Mouse (Mus musculus) neural tube, embryonic 12.5 days (tissue): ENCODE results near the gene Slc7a6. TPM values are rescaled to one million over a fixed set of nuclear protein-coding genes. Genes with fewer than 3 reads are reported as not detected.

Source experiments
- ATAC-seq: fragments of 200-750 bp; cut with Nextera tagmentation; 2 replicates; pipeline ENCODE4 v1.8.0; 2017; ENCODE audit warnings: low read depth, mild to moderate bottlenecking, moderate TSS enrichment, moderate library complexity; ENCODE audit not compliant: low FRiP score
- H3K27ac ChIP-seq: fragments of 300-500 bp; sonication (generic); 2 replicates; pipeline ENCODE4 v1.5.1; 2016
- H3K27me3 ChIP-seq: fragments of 300-500 bp; sonication (generic); replicated peaks from 2 replicates; pipeline ENCODE4 v1.6.1; 2016; ENCODE audit warnings: mild to moderate bottlenecking
- H3K36me3 ChIP-seq: fragments of 300-500 bp; sonication (generic); 2 replicates; pipeline ENCODE4 v1.6.1; 2016; ENCODE audit warnings: mild to moderate bottlenecking
- H3K4me1 ChIP-seq: fragments of 300-500 bp; sonication (generic); 2 replicates; pipeline ENCODE4 v1.6.1; 2016
- H3K4me2 ChIP-seq: fragments of 300-500 bp; sonication (generic); replicated peaks from 2 replicates; pipeline ENCODE4 v1.6.1; 2016; ENCODE audit warnings: mild to moderate bottlenecking
- H3K4me3 ChIP-seq: fragments of 300-500 bp; sonication (generic); 2 replicates; pipeline ENCODE4 v1.5.1; 2016
- H3K9ac ChIP-seq: fragments of 300-500 bp; sonication (generic); 2 replicates; pipeline ENCODE4 v1.6.1; 2016; ENCODE audit warnings: mild to moderate bottlenecking
- H3K9me3 ChIP-seq: fragments of 300-500 bp; sonication (generic); 2 replicates; pipeline ENCODE4 v1.6.1; 2016; ENCODE audit warnings: mild to moderate bottlenecking
- whole genome bisulfite sequencing: fragments of 180-500 bp; shearing (Covaris S2); methylation state at CpG from one replicate; pipeline ENCODE4 v1.1.7; 2016; 5-methylcytosine and 5-hydroxymethylcytosine counted together
- polyA plus RNA-seq: library from polyadenylated mRNA; unstranded; fragments of >200 nt; fragmentation: Nextera tagmentation; extraction: Ambion mirVana; gene quantifications from 2 replicates; pipeline ENCODE4 v1.2.1, GENCODE M21; 2016

The Slc7a6 gene
- polyA plus RNA-seq, 1 experiment from 2014 or later, result 73.9 TPM

GRCm38 (mm10) chr8:106169017-106169933 lies 618 bp downstream of the Slc7a6 start:
- Histone ChIP-seq H3K4me1 (peaks cover 10% of the 10 kb centered on the region), H3K36me3 (peaks cover 2% of the 10 kb centered on the region), H3K9me3 (no peaks in the 10 kb centered on the region), H3K4me2 (peak overlapping the region; percentile 88), H3K27me3 (no peaks in the 10 kb centered on the region), H3K27ac (peak overlapping the region; percentile 80), H3K4me3 (peak overlapping the region; percentile 78), H3K9ac (peak overlapping the region; percentile 87)
- WGBS, result 2% methylated on average over 54 of the region's 54 CpGs
- ATAC-seq, result peak; percentile 75

- H3K9ac ChIP-seq, result peak overlapping the region; percentile 87
- H3K4me1 ChIP-seq, result peaks cover 10% of the 10 kb centered on the region
- H3K27ac ChIP-seq, result no peak overlapping the region
- H3K4me3 ChIP-seq, result peak overlapping the region; percentile 78
- no peak for ATAC-seq
- no peaks in the 10 kb centered on the region for H3K36me3 ChIP-seq
- 40% methylated on average over 6 of the region's 6 CpGs for WGBS
- no peaks in the 10 kb centered on the region for H3K9me3 ChIP-seq
- no peaks in the 10 kb centered on the region for H3K27me3 ChIP-seq
- peak overlapping the region; percentile 88 for H3K4me2 ChIP-seq
These were observed 1.4 kb downstream of the Slc7a6 start for GRCm38 (mm10) chr8:106169934-106170480.

GRCm38 (mm10) chr8:106173566-106173965 lies 4.9 kb downstream of the Slc7a6 start:
- peaks cover 16% of the 10 kb centered on the region for H3K4me1 ChIP-seq
- no peaks in the 10 kb centered on the region for H3K36me3 ChIP-seq
- 92% methylated on average over 3 of the region's 3 CpGs for WGBS
- no peak overlapping the region for H3K4me3 ChIP-seq
- H3K4me2 ChIP-seq, result no peak overlapping the region
- no peaks in the 10 kb centered on the region for H3K9me3 ChIP-seq
- H3K9ac ChIP-seq, result no peak overlapping the region
- no peaks in the 10 kb centered on the region for H3K27me3 ChIP-seq
- no peak for ATAC-seq
- H3K27ac ChIP-seq, result no peak overlapping the region

- peaks cover 12% of the 10 kb centered on the region for H3K36me3 ChIP-seq
- no peak overlapping the region for H3K4me2 ChIP-seq
- H3K9me3 ChIP-seq, result no peaks in the 10 kb centered on the region
- no peak overlapping the region for H3K4me3 ChIP-seq
- no peak overlapping the region for H3K9ac ChIP-seq
- peaks cover 6% of the 10 kb centered on the region; the same call in 1 of the 2 replicates for H3K4me1 ChIP-seq
- H3K27me3 ChIP-seq, result no peaks in the 10 kb centered on the region
- 18% methylated on average over 1 of the region's 1 CpGs for WGBS
- no peak overlapping the region for H3K27ac ChIP-seq
- no peak for ATAC-seq
These were observed 8.2 kb downstream of the Slc7a6 start for GRCm38 (mm10) chr8:106176891-106177290.

- 82% methylated on average over 1 of the region's 1 CpGs for WGBS
- Histone ChIP-seq H3K9me3 (no peaks in the 10 kb centered on the region), H3K4me3 (no peak overlapping the region), H3K36me3 (peaks cover 12% of the 10 kb centered on the region), H3K9ac (no peak overlapping the region), H3K4me2 (no peak overlapping the region), H3K27ac (no peak overlapping the region), H3K4me1 (peaks cover 6% of the 10 kb centered on the region; the same call in 1 of the 2 replicates), H3K27me3 (no peaks in the 10 kb centered on the region)
- ATAC-seq, result no peak
These were observed 8.9 kb downstream of the Slc7a6 start for GRCm38 (mm10) chr8:106177594-106177993.

GRCm38 (mm10) chr8:106178428-106178827 lies 9.8 kb downstream of the Slc7a6 start:
- ATAC-seq, result no peak
- 91% methylated on average over 2 of the region's 2 CpGs for WGBS
- Histone ChIP-seq H3K27me3 (no peaks in the 10 kb centered on the region), H3K9ac (no peak overlapping the region), H3K4me1 (peaks cover 6% of the 10 kb centered on the region; the same call in 1 of the 2 replicates), H3K27ac (no peak overlapping the region), H3K4me2 (no peak overlapping the region), H3K4me3 (no peak overlapping the region), H3K36me3 (peaks cover 12% of the 10 kb centered on the region), H3K9me3 (no peaks in the 10 kb centered on the region)

- H3K27me3 ChIP-seq, result no peaks in the 10 kb centered on the region
- H3K9ac ChIP-seq, result no peak overlapping the region
- 90% methylated on average over 8 of the region's 8 CpGs for whole genome bisulfite sequencing
- H3K4me1 ChIP-seq, result no peaks in the 10 kb centered on the region
- no peak for ATAC-seq
- H3K27ac ChIP-seq, result no peak overlapping the region
- no peaks in the 10 kb centered on the region for H3K9me3 ChIP-seq
- H3K4me3 ChIP-seq, result no peak overlapping the region
- peaks cover 34% of the 10 kb centered on the region for H3K36me3 ChIP-seq
- H3K4me2 ChIP-seq, result no peak overlapping the region
These were observed 17.1 kb downstream of the Slc7a6 start for GRCm38 (mm10) chr8:106185628-106186270.

GRCm38 (mm10) chr8:106186394-106186793 lies 17.7 kb downstream of the Slc7a6 start:
- H3K9me3 ChIP-seq, result no peaks in the 10 kb centered on the region
- H3K4me2 ChIP-seq, result no peak overlapping the region
- H3K4me1 ChIP-seq, result no peaks in the 10 kb centered on the region
- H3K27me3 ChIP-seq, result no peaks in the 10 kb centered on the region
- WGBS, result 93% methylated on average over 3 of the region's 3 CpGs
- no peak overlapping the region for H3K9ac ChIP-seq
- peaks cover 39% of the 10 kb centered on the region for H3K36me3 ChIP-seq
- H3K4me3 ChIP-seq, result no peak overlapping the region
- no peak overlapping the region for H3K27ac ChIP-seq
- ATAC-seq, result no peak

GRCm38 (mm10) chr8:106189162-106189561 lies 20.5 kb downstream of the Slc7a6 start:
- no peak for ATAC-seq
- WGBS, result 94% methylated on average over 4 of the region's 4 CpGs
- Histone ChIP-seq H3K9ac (no peak overlapping the region), H3K27ac (no peak overlapping the region), H3K4me3 (no peak overlapping the region), H3K4me2 (no peak overlapping the region), H3K4me1 (no peaks in the 10 kb centered on the region), H3K27me3 (no peaks in the 10 kb centered on the region), H3K36me3 (peaks cover 64% of the 10 kb centered on the region), H3K9me3 (no peaks in the 10 kb centered on the region)

- Histone ChIP-seq H3K9me3 (no peaks in the 10 kb centered on the region), H3K27me3 (no peaks in the 10 kb centered on the region), H3K4me1 (no peaks in the 10 kb centered on the region), H3K4me2 (no peak overlapping the region), H3K4me3 (no peak overlapping the region), H3K36me3 (peaks cover 77% of the 10 kb centered on the region), H3K27ac (no peak overlapping the region), H3K9ac (no peak overlapping the region)
- WGBS, result 95% methylated on average over 5 of the region's 5 CpGs
- ATAC-seq, result no peak
These were observed 23.0 kb downstream of the Slc7a6 start for GRCm38 (mm10) chr8:106191639-106192038.

GRCm38 (mm10) chr8:106193162-106193561 lies 24.5 kb downstream of the Slc7a6 start:
- H3K27ac ChIP-seq, result no peak overlapping the region
- ATAC-seq, result no peak
- H3K9ac ChIP-seq, result no peak overlapping the region
- no peak overlapping the region for H3K4me3 ChIP-seq
- no peaks in the 10 kb centered on the region for H3K4me1 ChIP-seq
- no peak overlapping the region for H3K4me2 ChIP-seq
- H3K9me3 ChIP-seq, result no peaks in the 10 kb centered on the region
- WGBS, result 89% methylated on average over 6 of the region's 6 CpGs
- H3K27me3 ChIP-seq, result no peaks in the 10 kb centered on the region
- H3K36me3 ChIP-seq, result peaks cover 71% of the 10 kb centered on the region

- no peak for ATAC-seq
- Histone ChIP-seq H3K36me3 (peaks cover 72% of the 10 kb centered on the region), H3K4me2 (no peak overlapping the region), H3K9me3 (no peaks in the 10 kb centered on the region), H3K9ac (no peak overlapping the region), H3K27me3 (no peaks in the 10 kb centered on the region), H3K4me1 (no peaks in the 10 kb centered on the region), H3K4me3 (no peak overlapping the region), H3K27ac (no peak overlapping the region)
- 89% methylated on average over 5 of the region's 5 CpGs for WGBS
These were observed 25.4 kb downstream of the Slc7a6 start for GRCm38 (mm10) chr8:106194062-106194461.
